Mouse (Mus musculus): ENCODE data around the gene Ints5. TPM values are rescaled to one million over a fixed set of nuclear protein-coding genes. Genes with fewer than 3 reads are reported as not detected.
"Not testable (repeated sequence)": the region's sequence is repeated elsewhere in the genome, so short reads cannot be mapped to it uniquely, and the experiment has no call there.

Gene Ints5
- total RNA-seq (2021): 10 to 100 TPM in 1 of 2 experiments, 1 to 10 TPM in 1; 9.5 to 10.3 TPM
- long read RNA-seq, experiment 1, transcript Ints5-201 (2 exons, 3,274 nt): major isoform, 5 of 9 reads
- long read RNA-seq, experiment 1, partial matches to known transcripts: 4 of 9 reads
- long read RNA-seq, experiment 1, other reads (novel, unspliced or antisense): 0 of 9 reads
- long read RNA-seq, experiment 2, transcript Ints5-201 (2 exons, 3,274 nt): major isoform, 6 of 13 reads
- long read RNA-seq, experiment 2, partial matches to known transcripts: 7 of 13 reads
- long read RNA-seq, experiment 2, other reads (novel, unspliced or antisense): 0 of 13 reads

DNA sequence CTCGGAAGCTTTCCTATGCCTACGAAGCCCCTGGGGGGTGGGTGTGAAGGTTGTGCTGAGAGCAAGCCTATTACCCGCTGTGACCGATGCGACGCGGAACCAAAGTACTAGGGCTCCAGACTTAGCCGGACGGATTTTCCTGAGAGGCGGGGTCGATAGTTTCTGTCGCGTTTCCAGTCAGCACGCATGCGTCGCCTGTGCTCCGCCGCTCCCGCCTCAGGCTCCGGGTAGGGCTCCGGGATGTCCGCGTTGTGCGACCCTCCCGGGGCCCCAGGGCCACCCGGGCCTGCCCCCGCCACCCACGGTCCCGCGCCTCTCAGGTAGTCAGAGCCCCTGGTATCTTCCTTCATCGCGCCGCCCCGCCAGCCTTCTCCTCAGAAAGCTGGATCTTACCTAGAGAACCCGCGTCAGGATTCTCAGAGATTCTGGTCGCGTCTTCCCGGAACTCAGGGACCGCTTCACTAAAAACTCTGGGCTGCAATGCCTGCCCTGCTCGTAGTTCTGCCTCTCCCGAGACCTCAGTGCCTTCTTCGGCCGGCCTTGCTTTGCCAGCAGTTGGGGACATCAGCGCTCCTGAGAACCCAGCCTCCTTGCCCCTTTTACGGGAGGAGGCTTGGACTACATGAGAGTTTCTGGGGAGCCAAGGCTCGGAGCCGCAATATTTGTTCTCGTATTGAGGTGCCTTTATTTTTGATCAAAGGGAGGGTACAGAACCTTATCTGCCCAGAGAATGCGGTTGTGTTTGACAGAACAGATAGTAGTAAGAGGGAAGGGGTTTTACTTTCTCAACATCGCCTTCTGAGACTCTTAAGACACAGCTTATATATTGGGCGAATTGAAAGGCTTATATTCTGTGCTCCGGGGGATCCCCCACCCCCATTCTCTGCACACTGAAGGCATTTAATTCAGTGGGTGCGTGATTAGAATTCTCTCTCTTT, at the start of gene Ints5:
TSS of gene Ints5 (plus strand) at position 177 of the 938 bp plus-strand sequence.
- intact Hi-C loops (cut with DNase I; ENCODE audit: low total_unique reads): no loop called here

DNA sequence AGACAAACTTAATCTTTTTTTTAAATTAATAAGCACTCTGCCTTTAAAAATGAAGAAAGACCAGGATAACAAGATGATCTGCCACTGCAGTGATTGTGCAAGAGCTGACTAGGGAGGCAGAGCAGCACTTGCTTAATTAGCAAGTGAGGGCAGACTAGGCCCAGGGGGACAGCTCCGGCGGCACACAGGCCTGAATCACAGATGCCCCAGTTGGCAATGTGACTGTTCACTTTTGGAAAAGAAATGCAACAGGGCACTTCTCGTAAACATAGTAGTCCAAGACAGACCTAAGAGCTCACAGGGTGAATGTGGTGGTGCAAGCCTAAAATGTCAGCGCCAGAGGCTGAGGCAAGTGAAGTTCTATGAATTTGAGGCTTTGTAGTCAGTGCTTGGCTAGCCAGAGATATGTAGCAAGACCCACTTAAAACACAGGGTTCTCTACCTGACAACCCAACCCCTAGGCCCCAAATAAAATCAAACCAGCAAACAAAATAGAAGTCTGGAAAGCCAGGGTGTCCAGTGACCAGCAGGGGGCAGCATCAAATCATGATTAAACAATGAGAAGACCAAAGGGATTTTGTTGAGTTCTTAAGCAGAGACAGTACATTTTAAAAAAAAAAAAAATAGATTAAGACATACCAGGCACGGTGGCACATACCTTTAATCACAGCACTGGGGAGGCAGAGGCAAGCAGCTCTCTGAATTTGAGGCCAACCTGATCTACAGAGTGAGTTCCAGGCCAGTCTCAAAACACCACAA, 48.3 kb upstream of the Ints5 start:
- intact Hi-C loops (cut with DNase I; ENCODE audit: low total_unique reads): loop anchor here (5.0 kb wide), 2 partner anchors 118 to 263 kb away; no protein-coding TSS in a partner anchor
- DNase-seq: peak; percentile 76

More for the DNA sequence above, at the start of gene Ints5:
- peak; percentile 82 for DNase-seq

DNA sequence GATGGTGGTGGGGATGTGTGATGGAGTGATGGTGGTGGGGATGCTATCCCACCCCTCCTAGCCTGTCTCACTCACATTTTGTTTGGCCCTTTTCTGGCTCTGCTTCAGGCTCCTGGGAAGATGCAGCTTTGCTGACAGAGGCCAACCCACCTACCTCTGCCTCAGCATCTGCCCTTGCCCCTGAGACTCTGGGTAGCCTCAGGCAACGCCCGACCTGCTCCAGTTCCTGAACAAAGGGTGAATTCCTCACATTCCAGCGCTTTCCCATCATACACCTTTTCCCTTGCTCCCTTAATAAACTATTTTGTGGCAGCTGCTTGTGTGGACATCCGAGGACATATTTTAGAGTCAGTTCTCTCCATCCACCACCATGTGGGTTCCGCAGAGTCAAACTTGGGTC, 44.4 kb upstream of the Ints5 start:
- intact Hi-C loops (cut with DNase I; ENCODE audit: low total_unique reads): loop anchor here (5.0 kb wide), 2 partner anchors 114 to 259 kb away; no protein-coding TSS in a partner anchor
- no peak for DNase-seq

DNA sequence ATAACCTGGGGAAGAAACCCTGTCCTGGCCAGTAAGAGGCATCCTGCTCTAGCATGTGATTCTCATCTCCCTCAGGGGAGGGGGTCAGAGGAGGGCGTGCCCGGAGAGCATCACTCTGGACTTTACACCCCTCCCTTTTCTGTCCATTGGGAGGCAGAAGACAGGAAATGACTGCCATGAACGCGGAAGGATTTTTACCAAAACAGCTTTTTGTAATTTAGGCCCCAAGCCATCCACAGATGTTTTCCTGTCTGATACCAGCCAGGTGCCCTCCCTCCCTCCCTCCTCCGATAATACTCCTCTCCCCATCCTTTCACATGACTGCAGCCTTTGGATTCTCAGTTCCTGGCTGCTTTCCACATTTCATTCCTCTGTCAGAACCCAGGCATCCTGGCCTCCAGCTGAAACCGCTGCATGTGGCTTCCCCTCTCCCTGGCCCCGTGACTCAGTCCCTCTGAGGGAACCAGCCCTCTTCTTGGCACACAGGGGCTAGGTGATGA, 42.4 kb upstream of the Ints5 start, which contains the start of gene Lrrn4cl:
TSS of gene Lrrn4cl (plus strand) at position 367 of the 500 bp plus-strand sequence.
- DNase-seq: peak; percentile 71
- intact Hi-C loops (cut with DNase I; ENCODE audit: low total_unique reads): no loop called here

DNA sequence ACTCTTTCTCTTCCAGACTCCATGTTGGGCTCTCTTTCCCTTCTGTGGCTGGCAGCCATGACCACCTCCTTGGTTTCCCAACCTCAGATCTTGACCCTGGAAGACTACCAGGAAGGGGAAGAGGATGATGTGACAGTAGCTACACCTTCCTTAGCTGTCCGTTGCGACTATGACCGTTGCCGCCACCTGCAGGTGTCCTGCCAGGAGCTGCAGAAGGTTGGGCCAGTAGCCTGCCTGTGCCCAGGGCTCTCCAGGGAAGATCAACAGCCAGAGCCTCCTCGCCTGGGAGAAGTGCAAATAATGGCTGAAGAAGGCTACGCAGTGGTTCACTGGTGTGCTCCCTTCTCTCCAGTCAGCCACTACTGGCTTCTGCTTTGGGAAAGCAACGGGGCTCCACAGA, 41.2 kb upstream of the Ints5 start:
- no peak for DNase-seq
- intact Hi-C loops (cut with DNase I; ENCODE audit: low total_unique reads): no loop called here

DNA sequence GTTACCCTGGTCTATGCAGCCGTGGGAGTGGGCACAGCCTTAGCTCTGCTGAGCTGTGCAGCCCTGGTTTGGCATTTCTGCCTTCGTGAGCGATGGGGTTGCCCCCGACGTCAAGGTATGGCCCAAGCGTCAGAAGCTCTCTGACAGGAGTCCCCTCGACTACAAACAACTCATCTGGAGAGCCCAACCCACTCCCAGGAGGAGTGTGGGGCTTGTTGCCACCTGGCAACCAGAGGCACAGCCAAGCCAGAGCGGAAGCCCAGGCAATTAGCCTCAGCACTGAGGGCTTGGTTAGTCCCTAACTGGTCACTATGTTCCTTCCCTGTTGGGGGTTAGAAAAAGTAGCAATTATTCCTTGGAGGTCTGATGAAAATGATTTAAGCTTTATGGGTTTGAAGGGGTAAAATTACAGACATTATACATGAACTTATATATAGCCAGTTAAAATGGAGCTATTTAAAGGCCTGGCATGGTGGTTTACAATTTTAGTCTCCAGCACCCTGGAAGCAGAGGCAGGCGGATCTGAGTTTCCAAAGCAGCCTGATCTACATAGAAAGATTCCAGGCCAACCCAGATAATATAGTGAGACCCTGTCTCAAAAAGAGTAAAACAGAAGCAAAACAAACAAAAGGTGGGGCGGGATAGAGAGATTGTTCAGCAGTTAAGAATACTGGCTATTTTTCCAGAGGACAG, 40.4 kb upstream of the Ints5 start:
- intact Hi-C loops (cut with DNase I; ENCODE audit: low total_unique reads): no loop called here
- DNase-seq: peak; percentile 61

DNA sequence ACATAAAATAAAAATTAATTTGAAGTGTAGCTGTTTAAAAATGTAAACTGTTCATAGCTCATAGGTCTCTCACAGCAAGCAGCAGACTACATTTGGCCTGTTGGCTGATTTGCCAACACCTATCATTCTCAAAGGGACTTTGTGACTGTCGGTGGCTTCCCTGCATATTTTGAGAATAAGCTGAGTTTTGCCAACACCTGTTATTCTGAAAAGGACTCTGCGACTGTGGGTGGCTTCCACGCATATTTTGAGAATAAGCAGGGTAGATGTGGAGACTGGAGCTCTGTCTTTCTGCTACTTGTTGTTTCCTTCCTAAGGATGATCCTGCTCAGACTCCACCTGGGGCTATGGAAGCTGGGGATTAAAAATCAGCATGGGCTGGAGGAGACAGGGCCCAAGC, 39.7 kb upstream of the Ints5 start:
- intact Hi-C loops (cut with DNase I; ENCODE audit: low total_unique reads): no loop called here
- DNase-seq: no peak

DNA sequence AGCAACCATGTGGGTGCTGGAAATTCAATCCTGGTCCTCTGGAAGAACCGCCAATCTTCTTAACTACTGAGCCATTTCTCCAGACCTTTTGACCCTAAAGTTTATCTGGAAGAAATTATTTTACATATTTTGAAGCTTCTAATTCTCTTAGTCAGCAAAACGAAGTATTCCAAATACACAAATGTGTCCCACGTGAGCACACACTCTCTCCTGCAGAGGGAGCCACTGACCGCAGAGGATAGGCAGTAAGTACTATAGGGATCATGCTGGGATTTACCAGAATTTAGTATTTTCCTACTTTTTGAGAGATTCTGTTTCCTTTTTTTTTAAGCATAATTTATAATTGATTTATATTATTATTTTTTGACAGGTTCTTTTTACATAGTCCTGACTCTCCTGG, 35.1 kb upstream of the Ints5 start:
- intact Hi-C loops (cut with DNase I; ENCODE audit: low total_unique reads): no loop called here
- peak; percentile 46 for DNase-seq

DNA sequence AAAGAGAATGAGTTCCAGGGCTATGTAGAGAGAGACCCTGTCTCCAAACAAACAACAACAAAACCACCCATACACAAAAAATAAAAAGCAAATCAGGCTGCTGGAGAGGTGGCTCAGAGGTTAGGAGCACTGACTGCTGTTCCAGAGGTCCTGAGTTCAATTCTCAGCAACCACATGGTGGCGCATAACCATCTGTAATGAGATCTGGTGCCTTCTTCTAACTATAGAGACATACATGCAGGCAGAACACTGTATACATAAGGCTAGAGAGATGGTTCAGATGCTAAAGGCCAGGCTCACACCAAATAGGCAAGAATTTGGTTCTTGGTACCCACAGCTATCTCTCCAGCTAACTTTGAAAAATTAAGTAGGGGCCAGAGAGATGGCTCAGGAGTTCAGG, 33.8 kb upstream of the Ints5 start:
- intact Hi-C loops (cut with DNase I; ENCODE audit: low total_unique reads): no loop called here
- DNase-seq: no peak

DNA sequence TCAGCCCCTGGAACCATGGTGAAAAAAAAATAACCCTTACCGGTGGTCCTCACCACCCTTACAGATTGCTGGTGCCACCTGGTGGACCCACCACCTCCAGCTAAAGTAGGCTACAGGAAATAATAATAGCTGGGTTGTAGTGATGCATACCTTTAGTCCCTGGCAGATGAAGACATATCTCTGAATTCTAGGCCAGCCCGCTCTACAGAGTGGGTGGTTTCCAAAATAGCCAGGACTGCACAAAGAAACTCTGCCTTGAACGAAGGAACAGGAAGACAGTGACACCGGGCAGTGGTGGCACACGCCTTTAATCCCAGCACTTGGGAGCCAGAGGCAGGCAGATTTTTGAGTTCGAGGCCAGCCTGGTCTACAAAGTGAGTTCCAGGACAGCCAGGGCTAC, 28.5 kb upstream of the Ints5 start:
- DNase-seq: no peak

DNA sequence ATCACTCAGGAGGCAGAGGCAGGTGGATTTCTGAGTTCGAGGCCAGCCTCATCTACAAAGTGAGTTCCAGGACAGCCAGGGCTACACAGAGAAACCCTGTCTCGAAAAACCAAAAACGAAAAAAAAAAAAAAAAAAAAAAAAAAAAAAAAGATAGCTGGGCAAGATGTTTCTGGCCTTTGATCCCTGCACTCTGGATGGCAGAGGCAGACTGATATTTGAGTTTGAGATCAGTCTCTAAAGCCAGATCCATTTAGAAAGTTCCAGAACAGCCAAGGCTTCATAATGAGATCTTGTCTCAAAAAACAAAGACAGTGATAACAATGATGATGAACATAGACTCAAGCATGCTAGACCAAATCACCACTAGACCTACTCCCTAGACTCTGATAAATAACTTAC, 22.4 kb upstream of the Ints5 start:
- DNase-seq; intact Hi-C loops (cut with DNase I; ENCODE audit: low total_unique reads): not testable (repeated sequence)

More for the DNA sequence above, 28.5 kb upstream of the Ints5 start:
- intact Hi-C loops (cut with DNase I; ENCODE audit: low total_unique reads): no loop called here

DNA sequence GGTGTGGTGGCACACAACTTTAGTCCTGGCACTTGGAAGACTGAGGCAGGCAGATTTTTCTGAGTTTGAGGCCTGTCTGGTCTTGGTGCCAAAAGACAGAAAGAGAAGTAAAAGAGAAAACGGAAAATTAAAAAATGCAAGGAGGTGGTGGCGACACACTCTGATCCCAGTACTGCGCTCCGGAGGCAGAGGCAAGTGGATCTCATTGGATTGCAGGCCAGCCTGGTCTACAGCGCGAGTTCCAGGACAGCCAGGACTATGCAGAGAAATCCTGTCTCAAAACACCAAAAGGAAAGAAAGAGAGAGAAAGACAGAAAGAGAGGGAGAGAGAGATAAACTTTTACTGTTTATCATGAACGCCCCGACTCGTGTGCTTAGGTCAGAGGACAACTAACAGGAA, 22.0 kb upstream of the Ints5 start:
- intact Hi-C loops (cut with DNase I; ENCODE audit: low total_unique reads): no loop called here
- no peak for DNase-seq

DNA sequence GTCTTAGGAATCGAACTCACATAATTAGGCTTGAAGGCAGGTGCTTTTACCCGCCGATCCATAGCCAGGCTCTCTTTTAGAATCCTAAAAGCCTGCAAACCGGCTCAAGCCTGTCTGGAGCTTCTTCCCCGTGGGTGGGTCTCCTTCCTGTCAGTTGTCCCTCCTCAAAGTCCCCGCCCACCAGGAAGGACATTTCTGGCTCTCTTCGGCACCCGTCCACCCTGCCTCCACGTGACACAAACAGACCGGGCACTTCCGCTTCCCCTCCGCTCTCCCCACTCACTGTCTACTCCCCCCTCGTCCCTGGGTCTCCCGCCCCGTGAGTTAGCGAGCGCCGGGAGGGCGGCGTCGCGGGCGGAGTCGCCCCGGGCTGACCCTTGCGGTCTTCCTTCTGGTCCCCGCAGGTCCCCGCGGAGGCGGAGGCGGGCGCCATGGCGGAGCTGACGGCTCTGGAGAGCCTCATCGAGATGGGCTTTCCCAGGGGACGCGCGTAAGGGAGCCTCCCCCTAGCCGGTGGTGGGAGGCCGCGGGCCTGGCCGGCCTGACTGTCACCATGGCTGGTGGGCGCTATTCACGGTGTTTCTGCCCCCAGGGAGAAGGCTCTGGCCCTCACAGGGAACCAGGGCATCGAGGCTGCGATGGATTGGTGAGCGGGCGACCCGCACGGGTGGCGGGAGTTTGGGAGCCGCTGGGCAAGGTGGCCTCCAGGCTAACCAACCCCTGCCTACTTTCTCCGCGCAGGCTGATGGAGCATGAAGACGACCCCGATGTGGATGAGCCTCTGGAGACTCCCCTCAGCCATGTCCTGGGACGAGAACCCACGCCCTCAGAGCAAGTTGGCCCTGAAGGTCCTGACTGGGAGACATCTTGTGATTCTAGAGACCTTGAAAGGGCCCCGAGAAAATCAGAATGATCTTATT, 21.3 kb upstream of the Ints5 start, which contains the start of gene Ubxn1:
TSS of gene Ubxn1 (plus strand) at position 230 of the 920 bp plus-strand sequence.
- DNase-seq: peak; percentile 97
- intact Hi-C loops (cut with DNase I; ENCODE audit: low total_unique reads): no loop called here

DNA sequence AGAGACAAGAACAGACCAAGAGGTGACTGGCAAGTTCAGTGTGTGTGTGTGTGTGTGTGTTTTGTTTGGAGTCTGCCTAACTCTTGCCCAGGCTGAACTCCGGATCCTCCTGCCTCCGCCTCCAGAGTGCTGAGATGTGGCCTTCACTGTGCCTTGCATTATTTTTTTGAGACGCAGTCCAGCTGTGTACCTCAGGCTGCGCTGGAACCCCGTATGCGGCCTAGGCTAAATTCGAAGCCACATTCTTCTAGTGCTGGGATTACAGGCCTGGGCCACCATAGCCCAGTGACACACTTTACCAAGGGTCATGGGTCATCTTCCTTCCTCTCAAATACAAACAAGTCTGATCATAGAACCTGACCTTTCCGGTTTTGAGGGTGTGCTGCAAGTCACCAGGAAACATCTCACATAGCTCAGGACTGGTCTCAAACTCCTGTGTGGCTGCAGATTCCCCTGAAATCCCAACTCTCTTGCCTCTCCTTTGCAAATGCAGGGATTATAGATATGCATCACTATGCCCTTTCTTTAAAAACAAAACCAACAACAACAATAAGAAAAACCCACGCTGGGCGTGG, 20.5 kb upstream of the Ints5 start:
- no peak for DNase-seq
- intact Hi-C loops (cut with DNase I; ENCODE audit: low total_unique reads): no loop called here

DNA sequence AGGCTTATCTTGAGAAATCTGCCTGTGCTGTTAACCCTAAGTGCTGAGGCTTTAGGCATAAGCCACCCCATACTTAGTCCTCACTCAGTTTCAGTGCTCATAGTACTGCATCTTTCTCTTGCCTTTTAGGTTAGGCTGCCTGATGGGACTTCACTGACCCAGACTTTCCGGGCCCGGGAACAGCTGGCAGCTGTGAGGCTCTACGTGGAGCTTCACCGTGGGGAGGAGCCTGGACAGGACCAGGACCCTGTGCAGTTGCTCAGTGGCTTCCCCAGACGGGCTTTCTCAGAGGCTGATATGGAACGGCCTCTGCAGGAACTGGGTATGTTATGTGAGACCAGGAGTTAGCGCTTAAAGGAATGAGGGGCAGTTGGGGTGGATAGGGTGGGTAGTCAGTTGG, 17.8 kb upstream of the Ints5 start:
- no peak for DNase-seq
- intact Hi-C loops (cut with DNase I; ENCODE audit: low total_unique reads): no loop called here

DNA sequence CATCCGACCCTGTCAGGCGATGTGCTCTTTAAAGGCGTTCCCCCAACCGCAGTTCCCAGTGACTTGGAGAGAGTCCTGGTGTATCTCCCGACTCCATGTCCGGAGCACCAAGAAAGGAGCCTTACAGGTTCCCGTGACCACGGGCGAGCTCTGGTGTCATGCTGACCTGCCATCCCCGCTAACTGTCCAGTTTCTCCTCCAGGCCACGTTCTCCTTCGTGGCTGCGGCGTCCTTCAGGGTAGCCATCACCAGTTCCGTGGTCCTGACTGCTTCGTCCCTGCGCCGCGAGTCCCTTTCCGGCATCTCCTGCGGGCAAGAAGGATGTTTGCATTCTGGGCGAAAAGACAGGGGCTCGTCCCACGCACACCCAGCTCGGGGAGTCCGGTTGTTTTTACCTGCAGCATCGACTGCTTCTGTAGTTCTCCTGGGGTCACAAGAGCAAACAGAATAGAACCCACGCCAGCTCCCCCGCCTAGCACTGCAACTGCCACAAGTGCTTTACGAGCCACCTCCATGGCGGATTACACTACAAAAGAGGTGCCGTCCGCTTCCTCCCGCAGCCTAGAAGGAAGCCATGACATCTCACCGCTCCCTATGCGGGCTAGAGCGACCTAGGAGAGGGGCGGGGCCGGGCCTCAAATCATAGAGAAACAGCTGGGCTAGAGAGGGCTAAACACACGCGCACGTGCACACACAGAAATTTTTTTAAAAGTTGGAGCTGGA, 12.3 kb upstream of the Ints5 start, which contains the start of gene Uqcc3:
TSS of gene Uqcc3 (minus strand) at position 613 of the 723 bp plus-strand sequence.
- peak; percentile 89 for DNase-seq
- intact Hi-C loops (cut with DNase I; ENCODE audit: low total_unique reads): no loop called here

DNA sequence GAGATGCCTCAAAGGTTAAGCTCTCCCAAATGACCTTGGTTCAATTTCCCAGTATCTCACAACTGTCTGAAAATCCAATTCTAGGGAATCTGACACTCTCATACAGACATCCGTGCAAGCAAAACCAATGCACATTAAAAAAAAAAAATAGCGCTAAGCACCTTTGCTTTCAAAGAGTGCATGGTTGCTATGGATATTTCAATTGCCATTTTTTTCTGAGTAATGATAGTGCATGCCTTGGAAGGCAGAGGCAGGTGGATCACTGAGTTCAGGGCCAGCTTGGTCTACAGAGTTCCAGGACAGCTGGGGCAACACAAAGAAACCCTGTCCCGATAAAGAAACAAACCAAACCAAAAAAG, 11.8 kb upstream of the Ints5 start:
- DNase-seq: no peak
- intact Hi-C loops (cut with DNase I; ENCODE audit: low total_unique reads): no loop called here

Data from gastrocnemius, postnatal 14 days (tissue).